Mouse (Mus musculus): Measurements from ENCODE around the gene Ppp2r5e.

Ppp2r5e gene

DNA sequence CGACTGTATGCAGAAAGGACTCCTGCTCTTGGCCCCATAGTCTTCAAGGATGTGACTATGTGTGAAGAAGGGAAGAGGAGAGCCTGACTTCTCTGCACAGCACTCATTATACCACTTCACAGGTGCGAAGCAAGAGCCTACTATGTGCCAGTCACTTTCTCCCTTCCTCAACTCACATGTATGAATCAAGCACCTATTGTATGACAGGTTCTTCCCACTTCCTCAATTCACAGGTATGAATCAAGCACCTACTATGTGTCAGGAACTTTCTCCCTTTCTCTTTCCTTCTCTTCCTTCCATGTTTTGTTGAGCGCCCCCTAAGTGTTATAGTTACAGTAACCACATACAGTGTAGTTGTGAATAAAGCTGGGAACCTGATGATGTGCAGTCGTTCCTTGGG lies 171.2 kb downstream of the Ppp2r5e start:
- TF ChIP-seq NANOG (IDR thresholded peaks at IDR 0.05; ENCODE audit: borderline replicate concordance, low read length): no peak
- TF ChIP-seq CTCF (conservative IDR thresholded peaks at IDR 0.05; ENCODE audit: low read length): no peak
- no peak for TF ChIP-seq POU5F1 (IDR thresholded peaks at IDR 0.05; ENCODE audit: borderline replicate concordance, low read length)

DNA sequence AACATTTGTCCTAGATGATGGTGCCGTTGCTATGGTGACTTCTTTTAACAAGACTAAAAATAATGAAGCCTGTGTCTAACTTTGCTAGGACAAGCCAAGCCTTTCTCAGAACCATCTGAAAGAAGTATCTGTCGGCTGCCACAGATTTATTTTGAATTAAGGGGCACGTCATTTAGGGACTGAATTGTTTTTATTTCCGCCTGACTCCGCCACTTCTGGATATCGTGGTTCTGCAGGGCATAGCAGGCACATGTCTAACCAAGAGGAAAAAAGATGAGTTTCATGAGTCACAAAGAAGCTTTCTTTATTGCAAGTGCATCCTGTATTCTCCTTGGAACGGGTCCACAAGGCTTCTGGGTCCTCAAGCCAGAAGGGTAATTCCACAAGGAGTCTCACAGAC lies 171.7 kb downstream of the Ppp2r5e start:
- TF ChIP-seq NANOG (IDR thresholded peaks at IDR 0.05; ENCODE audit: borderline replicate concordance, low read length): no peak
- TF ChIP-seq POU5F1 (IDR thresholded peaks at IDR 0.05; ENCODE audit: borderline replicate concordance, low read length): no peak
- TF ChIP-seq CTCF (conservative IDR thresholded peaks at IDR 0.05; ENCODE audit: low read length): no peak
- no peaks in the 10 kb centered on the region for H3K27me3 ChIP-seq (ENCODE audit: insufficient read depth, low read length)

More for the DNA sequence above, 171.2 kb downstream of the Ppp2r5e start:
- no peaks in the 10 kb centered on the region for H3K27me3 ChIP-seq (ENCODE audit: insufficient read depth, low read length)
- no peaks in the 10 kb centered on the region for H3K9me3 ChIP-seq (ENCODE audit: low read length)
- no peak overlapping the region for H3K4me3 ChIP-seq (replicated peaks; ENCODE audit: low read length)
- H3K36me3 ChIP-seq (ENCODE audit: insufficient read depth, low read length): no peaks in the 10 kb centered on the region
- H3K4me1 ChIP-seq (replicated peaks; ENCODE audit: low read depth, low read length): no peaks in the 10 kb centered on the region

GRCm38 (mm10) chr12:75416681-75417080 lies 179.4 kb downstream of the Ppp2r5e start, which contains the start of gene Gphb5:
Gene Gphb5 (minus strand): TSS chr12:75416781.
- no peak for TF ChIP-seq POU5F1 (IDR thresholded peaks at IDR 0.05; ENCODE audit: borderline replicate concordance, low read length)
- Histone ChIP-seq H3K27me3 (ENCODE audit: insufficient read depth, low read length) (no peaks in the 10 kb centered on the region), H3K9me3 (ENCODE audit: low read length) (no peaks in the 10 kb centered on the region)

More for the DNA sequence above, 171.7 kb downstream of the Ppp2r5e start:
- no peak overlapping the region for H3K4me3 ChIP-seq (replicated peaks; ENCODE audit: low read length)
- H3K36me3 ChIP-seq (ENCODE audit: insufficient read depth, low read length): no peaks in the 10 kb centered on the region
- no peaks in the 10 kb centered on the region for H3K4me1 ChIP-seq (replicated peaks; ENCODE audit: low read depth, low read length)
- no peaks in the 10 kb centered on the region for H3K9me3 ChIP-seq (ENCODE audit: low read length)

GRCm38 (mm10) chr12:75414991-75415390 lies 181.1 kb downstream of the Ppp2r5e start:
- Histone ChIP-seq H3K36me3 (ENCODE audit: insufficient read depth, low read length) (no peaks in the 10 kb centered on the region), H3K4me3 (replicated peaks; ENCODE audit: low read length) (no peak overlapping the region), H3K27me3 (ENCODE audit: insufficient read depth, low read length) (0 out of 2 replicates have a peak, but pooled peaks cover 2% of the 10 kb centered on the region), H3K9me3 (ENCODE audit: low read length) (no peaks in the 10 kb centered on the region), H3K4me1 (replicated peaks; ENCODE audit: low read depth, low read length) (no peaks in the 10 kb centered on the region)
- TF ChIP-seq CTCF (conservative IDR thresholded peaks at IDR 0.05; ENCODE audit: low read length): no peak
- no peak for TF ChIP-seq NANOG (IDR thresholded peaks at IDR 0.05; ENCODE audit: borderline replicate concordance, low read length)
- TF ChIP-seq POU5F1 (IDR thresholded peaks at IDR 0.05; ENCODE audit: borderline replicate concordance, low read length): no peak

More at GRCm38 (mm10) chr12:75416681-75417080, 179.4 kb downstream of the Ppp2r5e start, which contains the start of gene Gphb5:
- Histone ChIP-seq H3K4me3 (replicated peaks; ENCODE audit: low read length) (no peak within 1 kb of the TSS), H3K4me1 (replicated peaks; ENCODE audit: low read depth, low read length) (no peaks in the 10 kb centered on the region), H3K36me3 (ENCODE audit: insufficient read depth, low read length) (no peaks in the 10 kb centered on the region)

DNA sequence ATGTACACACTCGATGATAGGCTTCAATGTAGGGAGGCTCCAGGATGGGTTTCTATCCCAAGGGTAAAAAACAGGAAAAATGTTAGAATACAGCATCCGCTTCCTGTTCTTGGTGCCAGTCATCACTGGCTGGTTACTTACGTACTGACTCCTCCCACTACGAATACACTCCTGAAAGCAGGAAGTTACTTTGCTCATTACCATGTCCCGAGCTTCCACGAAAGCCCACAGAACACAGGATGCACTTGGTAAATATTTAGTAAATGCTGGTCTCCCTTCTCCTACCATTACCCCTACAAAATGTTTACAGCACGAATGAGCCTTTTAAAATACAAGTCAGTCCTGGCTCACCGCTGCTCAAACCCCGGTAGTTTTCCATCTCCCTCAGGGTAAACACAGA lies 183.1 kb downstream of the Ppp2r5e start:
- Histone ChIP-seq H3K4me1 (replicated peaks; ENCODE audit: low read depth, low read length) (no peaks in the 10 kb centered on the region), H3K4me3 (replicated peaks; ENCODE audit: low read length) (no peak overlapping the region), H3K9me3 (ENCODE audit: low read length) (no peaks in the 10 kb centered on the region), H3K36me3 (ENCODE audit: insufficient read depth, low read length) (no peaks in the 10 kb centered on the region), H3K27me3 (ENCODE audit: insufficient read depth, low read length) (0 out of 2 replicates have a peak, but pooled peaks cover 2% of the 10 kb centered on the region)
- no peak for TF ChIP-seq CTCF (conservative IDR thresholded peaks at IDR 0.05; ENCODE audit: low read length)
- TF ChIP-seq POU5F1 (IDR thresholded peaks at IDR 0.05; ENCODE audit: borderline replicate concordance, low read length): no peak
- no peak for TF ChIP-seq NANOG (IDR thresholded peaks at IDR 0.05; ENCODE audit: borderline replicate concordance, low read length)

Measured in E14TG2a.4 (cell line).